Mouse (Mus musculus) erythroblast, embryonic 14.5 days (primary cell): ENCODE measurements around the gene Golga7b. TPM values are rescaled to one million over a fixed set of nuclear protein-coding genes. Genes with fewer than 3 reads are reported as not detected.

Source experiments
- H3K27me3 ChIP-seq: 2 replicates; pipeline ENCODE4 v1.6.1; 2012; ENCODE audit warnings: inconsistent platforms; ENCODE audit not compliant: control insufficient read depth
- H3K36me3 ChIP-seq: 2 replicates; pipeline ENCODE4 v1.6.1; 2012; ENCODE audit warnings: mild to moderate bottlenecking, inconsistent platforms; ENCODE audit not compliant: control insufficient read depth
- H3K4me1 ChIP-seq: 2 replicates; pipeline ENCODE4 v1.6.1; 2012; ENCODE audit warnings: inconsistent platforms; ENCODE audit not compliant: control insufficient read depth
- H3K4me3 ChIP-seq: replicated peaks from 2 replicates; pipeline ENCODE3; 2012; ENCODE audit warnings: moderate library complexity, mild to moderate bottlenecking, inconsistent platforms
- H3K9me3 ChIP-seq: 2 replicates; pipeline ENCODE4 v1.6.1; 2012; ENCODE audit warnings: low read length, inconsistent platforms, mixed read lengths; ENCODE audit not compliant: control insufficient read depth
- GATA1 ChIP-seq: IDR thresholded peaks from 2 replicates; pipeline ENCODE4 v1.6.1; 2012; ENCODE audit warnings: low read length, inconsistent platforms, mixed read lengths
- TAL1 ChIP-seq: IDR thresholded peaks from 3 replicates; pipeline ENCODE4 v1.6.1; 2012; ENCODE audit warnings: low read length, inconsistent platforms, mixed read lengths
- polyA plus RNA-seq: library from polyadenylated mRNA; stranded (reverse); fragments of >175 nt; gene quantifications from 2 replicates; pipeline ENCODE4 v1.2.3, GENCODE M21; 2012

The Golga7b gene
- polyA plus RNA-seq, 1 experiment = not detected

GRCm38 (mm10) chr19:42260486-42260885 lies 13.1 kb downstream of the Golga7b start:
- Histone ChIP-seq H3K9me3 (no peaks in the 10 kb centered on the region), H3K4me3 (no peak overlapping the region), H3K27me3 (peaks cover 15% of the 10 kb centered on the region), H3K36me3 (no peaks in the 10 kb centered on the region), H3K4me1 (peaks cover 3% of the 10 kb centered on the region; the same call in 1 of the 2 replicates)
- TF ChIP-seq TAL1 = no peak
- no peak for TF ChIP-seq GATA1

- TF ChIP-seq GATA1 (no peak), TAL1 (no peak)
- Histone ChIP-seq H3K4me3 (no peak overlapping the region), H3K36me3 (no peaks in the 10 kb centered on the region), H3K27me3 (peaks cover 6% of the 10 kb centered on the region), H3K9me3 (no peaks in the 10 kb centered on the region), H3K4me1 (no peaks in the 10 kb centered on the region)
Observed at GRCm38 (mm10) chr19:42263524-42263923, 16.1 kb downstream of the Golga7b start.

GRCm38 (mm10) chr19:42268337-42268736 lies 21.0 kb downstream of the Golga7b start:
- no peak overlapping the region for H3K4me3 ChIP-seq
- H3K36me3 ChIP-seq = no peaks in the 10 kb centered on the region
- H3K27me3 ChIP-seq = peaks cover 13% of the 10 kb centered on the region
- no peak for TF ChIP-seq GATA1
- no peak; the same call in 2 of the 3 replicates for TF ChIP-seq TAL1
- no peaks in the 10 kb centered on the region for H3K9me3 ChIP-seq
- H3K4me1 ChIP-seq = no peaks in the 10 kb centered on the region

DNA sequence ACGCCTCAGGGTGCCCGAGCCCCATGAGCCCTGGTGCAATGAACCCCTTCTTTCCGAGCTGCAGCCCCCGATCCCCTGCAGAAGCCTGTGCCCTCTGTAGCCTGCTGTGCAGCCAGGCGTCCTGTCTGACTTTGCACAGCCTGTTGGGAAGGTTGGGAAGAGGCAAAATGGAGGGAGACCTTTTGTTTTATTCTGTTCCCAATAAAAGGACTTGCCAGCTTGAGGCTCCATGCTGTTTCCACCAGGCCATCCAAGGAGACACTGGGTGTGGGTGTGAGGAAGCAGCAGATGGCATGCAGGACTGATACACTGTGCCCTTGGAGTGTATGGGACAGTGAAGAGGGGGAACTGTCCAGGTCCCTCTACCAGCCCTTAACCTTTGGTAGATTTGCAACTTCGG lies 22.7 kb downstream of the Golga7b start:
- Histone ChIP-seq H3K9me3 (no peaks in the 10 kb centered on the region), H3K36me3 (no peaks in the 10 kb centered on the region), H3K27me3 (peaks cover 13% of the 10 kb centered on the region), H3K4me3 (no peak overlapping the region), H3K4me1 (no peaks in the 10 kb centered on the region)
- no peak for TF ChIP-seq TAL1
- TF ChIP-seq GATA1 = no peak

DNA sequence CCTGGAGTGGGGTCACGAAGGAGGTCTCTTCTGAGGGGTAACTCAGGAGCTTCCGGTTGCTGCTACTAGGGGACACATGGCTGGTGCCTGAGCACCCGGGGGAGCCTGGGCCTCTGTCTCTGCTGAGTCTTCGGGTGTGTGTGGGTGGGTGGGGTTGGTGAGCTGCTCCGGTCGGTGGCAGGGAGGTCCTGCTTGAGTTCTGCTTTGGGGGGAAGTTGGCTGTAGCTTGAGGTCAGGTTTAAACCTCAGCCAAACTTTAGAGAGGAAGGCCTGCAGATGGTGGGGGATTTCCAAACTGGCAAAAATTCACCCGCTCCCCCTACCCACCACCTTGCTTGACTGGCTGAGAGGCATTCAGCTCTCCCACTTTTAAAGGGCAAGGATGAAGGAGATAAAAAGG lies 23.8 kb downstream of the Golga7b start:
- no peak overlapping the region for H3K4me3 ChIP-seq
- no peak for TF ChIP-seq TAL1
- no peak for TF ChIP-seq GATA1
- no peaks in the 10 kb centered on the region for H3K36me3 ChIP-seq
- H3K4me1 ChIP-seq = no peaks in the 10 kb centered on the region
- no peaks in the 10 kb centered on the region for H3K9me3 ChIP-seq
- H3K27me3 ChIP-seq = peaks cover 13% of the 10 kb centered on the region

DNA sequence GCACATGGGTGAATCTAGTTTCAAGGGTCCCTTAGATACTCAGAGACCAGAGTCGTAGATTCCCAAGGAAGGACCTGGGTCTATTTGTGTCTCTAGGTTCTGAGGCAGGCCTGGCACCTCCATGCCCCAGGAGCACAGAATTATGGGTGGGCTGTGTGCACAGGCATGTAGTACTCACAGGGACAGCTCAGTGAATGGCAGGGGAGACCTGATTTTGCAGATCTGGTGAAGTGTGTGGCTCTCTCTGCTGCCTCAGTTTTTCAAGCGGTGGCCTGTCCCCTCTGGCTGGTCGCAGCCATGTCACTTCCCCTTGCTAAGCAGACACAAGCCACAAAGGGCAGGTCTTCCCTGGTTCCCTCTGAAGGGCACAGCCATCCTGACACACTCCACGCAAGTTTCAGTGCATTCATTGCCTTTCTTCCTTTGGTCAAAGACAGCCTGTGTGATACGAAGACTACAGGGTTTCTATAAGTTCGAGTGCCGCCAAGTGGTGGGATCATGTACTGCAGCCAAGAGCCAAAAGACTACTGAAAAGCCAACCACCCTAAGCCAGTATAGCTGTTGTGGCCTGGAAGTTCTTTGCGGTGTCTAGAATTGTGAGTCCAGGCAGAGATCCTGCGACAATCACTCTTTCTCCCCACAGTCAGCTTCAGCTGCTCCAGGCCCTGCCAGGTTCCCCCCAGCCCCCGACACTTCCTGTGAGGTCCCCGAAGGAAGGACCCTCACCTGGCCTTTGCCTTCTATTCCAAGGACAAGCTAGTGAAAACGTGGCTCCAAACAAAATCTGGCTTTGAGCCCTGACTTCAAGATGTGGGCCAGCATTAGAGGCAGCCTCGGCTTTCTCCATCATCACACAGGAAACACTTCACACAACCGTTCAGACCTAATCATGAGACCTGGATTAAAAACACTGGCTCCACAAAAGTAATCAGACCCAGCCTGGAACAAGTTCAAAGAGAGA lies 24.9 kb downstream of the Golga7b start:
- H3K4me1 ChIP-seq = no peaks in the 10 kb centered on the region
- no peak overlapping the region for H3K4me3 ChIP-seq
- TF ChIP-seq TAL1 (no peak), GATA1 (no peak)
- no peaks in the 10 kb centered on the region for H3K9me3 ChIP-seq
- H3K36me3 ChIP-seq = no peaks in the 10 kb centered on the region
- H3K27me3 ChIP-seq = peaks cover 13% of the 10 kb centered on the region

DNA sequence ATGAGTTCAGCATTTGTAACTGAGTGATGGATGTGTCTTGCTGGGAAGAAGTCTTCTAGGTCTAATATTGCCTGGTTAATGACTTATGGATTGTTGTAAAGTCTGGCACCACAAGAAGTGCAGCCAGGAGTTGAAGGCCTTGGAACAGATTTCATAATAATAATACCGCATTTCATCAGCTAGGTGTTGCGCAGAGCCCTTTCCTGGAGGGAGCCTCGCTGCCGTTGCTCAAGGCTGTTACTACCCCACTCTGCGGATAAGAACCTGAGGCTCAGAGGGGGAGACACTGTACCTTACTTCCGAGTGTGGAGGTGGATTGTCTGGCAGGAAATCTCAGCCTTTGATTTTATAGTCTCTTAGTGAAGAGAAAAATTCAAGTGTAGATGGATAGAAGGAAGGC lies 29.9 kb downstream of the Golga7b start:
- Histone ChIP-seq H3K36me3 (no peaks in the 10 kb centered on the region), H3K4me1 (no peaks in the 10 kb centered on the region), H3K9me3 (no peaks in the 10 kb centered on the region), H3K4me3 (no peak overlapping the region), H3K27me3 (no peaks in the 10 kb centered on the region)
- TF ChIP-seq GATA1 (no peak), TAL1 (no peak)

DNA sequence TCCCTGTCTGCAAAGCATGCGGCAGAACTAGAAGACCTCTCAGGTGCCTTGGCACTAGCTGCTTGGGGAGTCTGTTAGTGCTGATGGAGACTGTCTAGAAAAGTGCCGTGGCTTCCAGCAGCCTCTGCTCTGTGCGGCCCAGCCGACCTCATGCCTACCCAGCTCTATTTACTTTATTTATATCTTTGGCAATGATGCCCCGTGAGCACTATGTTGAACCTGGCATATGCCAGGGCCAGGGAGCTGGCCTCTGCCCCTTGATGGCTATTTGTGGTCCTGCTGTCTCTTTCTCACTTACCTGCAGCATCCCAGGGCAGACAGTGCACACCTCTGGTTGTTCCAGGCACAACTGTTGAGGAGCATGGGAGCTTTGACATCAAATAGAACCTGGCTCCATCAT lies 31.1 kb downstream of the Golga7b start:
- Histone ChIP-seq H3K27me3 (no peaks in the 10 kb centered on the region), H3K36me3 (no peaks in the 10 kb centered on the region), H3K4me1 (no peaks in the 10 kb centered on the region), H3K9me3 (no peaks in the 10 kb centered on the region), H3K4me3 (no peak overlapping the region)
- no peak for TF ChIP-seq GATA1
- no peak for TF ChIP-seq TAL1

DNA sequence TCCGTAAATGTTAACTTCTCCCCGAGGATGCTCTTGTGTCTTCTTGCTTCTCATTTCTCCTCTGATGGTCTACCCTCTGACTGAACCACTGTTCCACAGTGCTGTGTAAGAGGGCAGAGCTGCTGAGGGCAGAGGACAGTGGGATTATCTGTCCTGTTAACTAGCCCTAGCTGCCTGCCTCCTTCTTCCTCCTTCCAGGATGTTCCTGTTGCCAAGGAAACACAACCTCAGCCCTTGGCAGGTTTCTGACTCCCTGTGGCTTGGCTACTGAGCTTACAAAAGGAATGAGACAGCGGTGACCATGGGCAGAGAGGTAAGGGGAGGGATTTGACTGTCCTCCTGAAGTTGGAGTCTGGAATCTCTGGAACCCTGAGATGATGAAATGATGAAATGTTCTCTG lies 32.2 kb downstream of the Golga7b start:
- Histone ChIP-seq H3K27me3 (no peaks in the 10 kb centered on the region), H3K9me3 (no peaks in the 10 kb centered on the region), H3K4me1 (no peaks in the 10 kb centered on the region), H3K4me3 (no peak overlapping the region), H3K36me3 (no peaks in the 10 kb centered on the region)
- no peak for TF ChIP-seq GATA1
- no peak for TF ChIP-seq TAL1
